Mouse (Mus musculus): ENCODE results near the gene Popdc2. TPM values are rescaled to one million over a fixed set of nuclear protein-coding genes. Genes with fewer than 3 reads are reported as not detected.

The Popdc2 gene
- polyA plus RNA-seq, 1 experiment: 6.5 TPM

DNA sequence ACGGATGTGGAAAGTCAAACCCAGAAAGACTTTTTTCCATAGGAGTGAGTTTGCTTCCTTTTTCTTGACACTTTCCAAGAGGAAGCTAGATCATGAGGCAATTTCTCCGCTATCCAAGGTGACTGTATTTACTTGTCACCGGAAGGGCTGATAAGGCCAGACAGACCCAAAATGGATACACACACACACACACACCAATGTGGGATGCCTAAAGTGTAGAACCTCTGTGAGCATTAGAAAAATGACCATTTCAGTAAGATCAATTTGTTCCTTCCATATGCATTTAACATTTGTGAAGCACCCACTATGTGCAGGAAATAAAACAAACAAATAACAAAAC lies 1.2 kb downstream of the Popdc2 start:
- Histone ChIP-seq H3K27ac (ENCODE audit: insufficient read depth, low read depth, low read length) (no peak overlapping the region), H3K27me3 (ENCODE audit: control insufficient read depth, insufficient read depth, low read length) (no peaks in the 10 kb centered on the region), H3K36me3 (ENCODE audit: control insufficient read depth, insufficient read depth, low read length) (no peaks in the 10 kb centered on the region), H3K4me3 (ENCODE audit: low read depth, low read length) (no peak overlapping the region), H3K4me1 (ENCODE audit: control insufficient read depth, insufficient read depth, insufficient read length, low read length) (peaks cover 3% of the 10 kb centered on the region; the same call in 1 of the 2 replicates)
- no peak for TF ChIP-seq CTCF (IDR thresholded peaks at IDR 0.05; ENCODE audit: extremely low read depth, insufficient read length, insufficient replicate concordance, low read depth, low read length)
- 64% methylated on average over 3 of the region's 3 CpGs for WGBS

DNA sequence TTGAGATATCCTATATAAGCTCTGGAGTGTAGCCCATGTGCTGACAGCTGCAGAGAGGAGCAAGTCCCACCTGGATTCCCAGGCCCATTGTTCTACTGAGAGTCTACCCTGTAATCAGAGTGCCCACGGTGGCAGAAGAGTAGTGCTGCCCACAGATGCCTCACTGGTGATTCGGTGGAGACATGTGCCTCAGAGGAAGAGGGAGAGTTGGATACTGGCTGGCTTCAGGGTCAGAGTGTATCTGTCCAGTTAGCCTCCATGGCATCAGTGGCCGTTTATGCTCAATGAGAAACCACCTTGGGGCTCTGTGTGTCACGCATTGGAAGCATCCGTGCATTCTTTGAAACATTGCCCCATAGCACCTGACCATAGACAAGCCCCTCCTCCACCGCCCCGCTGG lies 1.6 kb downstream of the Popdc2 start:
- H3K36me3 ChIP-seq (ENCODE audit: control insufficient read depth, insufficient read depth, low read length): no peaks in the 10 kb centered on the region
- peaks cover 3% of the 10 kb centered on the region; the same call in 1 of the 2 replicates for H3K4me1 ChIP-seq (ENCODE audit: control insufficient read depth, insufficient read depth, insufficient read length, low read length)
- peak overlapping the region; percentile 12; the same call in 1 of the 2 replicates for H3K4me3 ChIP-seq (ENCODE audit: low read depth, low read length)
- H3K27ac ChIP-seq (ENCODE audit: insufficient read depth, low read depth, low read length): no peak overlapping the region
- H3K27me3 ChIP-seq (ENCODE audit: control insufficient read depth, insufficient read depth, low read length): no peaks in the 10 kb centered on the region
- 71% methylated on average over 7 of the region's 7 CpGs for WGBS
- TF ChIP-seq POLR2A (IDR thresholded peaks at IDR 0.05; ENCODE audit: low read depth, low read length): no peak
- TF ChIP-seq CTCF (IDR thresholded peaks at IDR 0.05; ENCODE audit: extremely low read depth, insufficient read length, insufficient replicate concordance, low read depth, low read length): no peak

DNA sequence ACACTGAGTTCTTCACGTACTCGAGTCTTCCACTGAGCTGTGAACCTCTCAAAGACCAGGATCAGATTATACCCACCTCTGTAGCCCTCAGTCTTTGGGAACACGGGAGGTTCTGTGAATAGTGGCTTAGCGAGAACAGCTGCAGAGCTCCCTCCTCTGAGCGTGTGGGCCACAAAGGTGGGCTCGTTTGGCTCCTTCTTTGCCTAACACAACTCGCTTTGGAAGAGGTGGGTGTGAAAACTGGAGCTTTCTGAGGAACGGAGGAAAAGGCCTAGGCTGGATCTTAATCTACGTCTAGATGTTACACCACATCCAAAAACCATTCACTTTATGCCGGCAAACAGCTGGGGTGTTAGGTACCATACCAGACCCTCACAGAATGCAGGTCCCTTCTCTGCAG lies 3.4 kb downstream of the Popdc2 start:
- Histone ChIP-seq H3K4me1 (ENCODE audit: control insufficient read depth, insufficient read depth, insufficient read length, low read length) (peaks cover 3% of the 10 kb centered on the region; the same call in 1 of the 2 replicates), H3K27ac (ENCODE audit: insufficient read depth, low read depth, low read length) (no peak overlapping the region), H3K36me3 (ENCODE audit: control insufficient read depth, insufficient read depth, low read length) (no peaks in the 10 kb centered on the region), H3K4me3 (ENCODE audit: low read depth, low read length) (no peak overlapping the region), H3K27me3 (ENCODE audit: control insufficient read depth, insufficient read depth, low read length) (no peaks in the 10 kb centered on the region)
- TF ChIP-seq CTCF (IDR thresholded peaks at IDR 0.05; ENCODE audit: extremely low read depth, insufficient read length, insufficient replicate concordance, low read depth, low read length) (no peak), POLR2A (IDR thresholded peaks at IDR 0.05; ENCODE audit: low read depth, low read length) (no peak)
- WGBS: 86% methylated on average over 10 of the region's 10 CpGs

DNA sequence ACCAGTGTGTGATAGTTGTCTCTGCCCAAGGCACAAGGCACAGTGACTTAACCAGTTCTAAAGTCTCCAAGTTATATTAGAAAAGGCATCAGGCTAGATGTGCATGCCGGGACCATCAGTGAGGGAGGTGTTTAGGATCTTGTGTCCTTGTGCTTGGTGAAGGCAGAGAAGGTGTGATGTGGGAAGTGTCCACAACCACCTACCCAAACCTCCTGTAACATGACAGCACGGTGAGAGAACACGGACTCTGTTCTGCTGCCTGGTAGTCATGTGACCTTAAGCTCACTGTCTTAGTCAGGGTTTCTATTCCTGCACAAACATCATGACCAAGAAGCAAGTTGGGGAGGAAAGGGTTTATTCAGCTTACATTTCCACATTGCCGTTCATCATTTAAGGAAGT lies 4.2 kb downstream of the Popdc2 start:
- H3K27ac ChIP-seq (ENCODE audit: insufficient read depth, low read depth, low read length): no peak overlapping the region
- H3K4me1 ChIP-seq (ENCODE audit: control insufficient read depth, insufficient read depth, insufficient read length, low read length): peaks cover 3% of the 10 kb centered on the region; the same call in 1 of the 2 replicates
- H3K4me3 ChIP-seq (ENCODE audit: low read depth, low read length): no peak overlapping the region
- H3K36me3 ChIP-seq (ENCODE audit: control insufficient read depth, insufficient read depth, low read length): no peaks in the 10 kb centered on the region
- no peaks in the 10 kb centered on the region for H3K27me3 ChIP-seq (ENCODE audit: control insufficient read depth, insufficient read depth, low read length)
- 83% methylated on average over 4 of the region's 4 CpGs for WGBS
- TF ChIP-seq CTCF (IDR thresholded peaks at IDR 0.05; ENCODE audit: extremely low read depth, insufficient read length, insufficient replicate concordance, low read depth, low read length): no peak
- TF ChIP-seq POLR2A (IDR thresholded peaks at IDR 0.05; ENCODE audit: low read depth, low read length): no peak

DNA sequence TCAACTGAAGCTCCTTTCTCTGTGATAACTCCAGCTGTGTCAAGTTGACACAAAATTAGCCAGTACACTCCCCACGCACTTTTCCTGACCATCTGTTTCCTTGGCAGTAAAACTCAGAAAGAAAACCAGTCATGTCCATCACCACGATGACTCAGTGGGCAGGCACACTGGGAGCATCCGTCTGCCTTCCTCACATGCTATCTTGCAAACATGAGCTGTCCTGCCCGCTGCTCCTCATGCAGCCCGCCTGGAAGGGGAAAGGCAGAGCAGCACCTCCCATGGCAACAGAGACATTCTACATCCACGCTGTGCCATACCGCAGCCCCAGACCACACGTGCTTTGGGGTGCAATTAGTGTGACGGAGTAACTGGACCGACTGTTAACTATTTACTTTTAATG lies 6.3 kb downstream of the Popdc2 start:
- no peak overlapping the region for H3K27ac ChIP-seq (ENCODE audit: insufficient read depth, low read depth, low read length)
- TF ChIP-seq CTCF (IDR thresholded peaks at IDR 0.05; ENCODE audit: extremely low read depth, insufficient read length, insufficient replicate concordance, low read depth, low read length): no peak
- no peak for TF ChIP-seq POLR2A (IDR thresholded peaks at IDR 0.05; ENCODE audit: low read depth, low read length)
- no peaks in the 10 kb centered on the region for H3K27me3 ChIP-seq (ENCODE audit: control insufficient read depth, insufficient read depth, low read length)
- 50% methylated on average over 10 of the region's 10 CpGs for WGBS
- H3K4me3 ChIP-seq (ENCODE audit: low read depth, low read length): no peak overlapping the region
- H3K36me3 ChIP-seq (ENCODE audit: control insufficient read depth, insufficient read depth, low read length): no peaks in the 10 kb centered on the region
- no peaks in the 10 kb centered on the region; the same call in 1 of the 2 replicates for H3K4me1 ChIP-seq (ENCODE audit: control insufficient read depth, insufficient read depth, insufficient read length, low read length)

DNA sequence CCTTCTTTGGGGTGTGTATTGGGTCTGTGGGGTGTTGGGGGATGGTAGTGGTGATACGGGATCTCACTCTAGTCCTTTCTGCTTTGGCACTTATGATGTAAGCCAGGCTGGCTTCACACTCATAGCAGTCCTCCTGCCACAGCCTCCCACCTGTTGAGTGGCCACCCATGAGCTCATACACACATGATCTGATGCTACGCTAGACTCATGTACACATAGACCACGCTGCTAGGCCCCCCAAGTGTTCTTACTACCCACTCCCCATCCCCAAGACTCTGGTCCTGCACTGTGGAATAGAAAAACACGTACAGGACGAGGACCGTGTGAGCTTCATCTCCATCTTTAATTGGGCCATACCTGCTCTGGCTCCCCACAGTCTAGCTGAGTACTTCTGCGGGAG lies 7.0 kb downstream of the Popdc2 start:
- Histone ChIP-seq H3K36me3 (ENCODE audit: control insufficient read depth, insufficient read depth, low read length) (no peaks in the 10 kb centered on the region), H3K4me1 (ENCODE audit: control insufficient read depth, insufficient read depth, insufficient read length, low read length) (no peaks in the 10 kb centered on the region; the same call in 1 of the 2 replicates), H3K27ac (ENCODE audit: insufficient read depth, low read depth, low read length) (no peak overlapping the region), H3K4me3 (ENCODE audit: low read depth, low read length) (no peak overlapping the region), H3K27me3 (ENCODE audit: control insufficient read depth, insufficient read depth, low read length) (no peaks in the 10 kb centered on the region)
- no peak for TF ChIP-seq POLR2A (IDR thresholded peaks at IDR 0.05; ENCODE audit: low read depth, low read length)
- TF ChIP-seq CTCF (IDR thresholded peaks at IDR 0.05; ENCODE audit: extremely low read depth, insufficient read length, insufficient replicate concordance, low read depth, low read length): no peak
- WGBS: 81% methylated on average over 7 of the region's 7 CpGs

DNA sequence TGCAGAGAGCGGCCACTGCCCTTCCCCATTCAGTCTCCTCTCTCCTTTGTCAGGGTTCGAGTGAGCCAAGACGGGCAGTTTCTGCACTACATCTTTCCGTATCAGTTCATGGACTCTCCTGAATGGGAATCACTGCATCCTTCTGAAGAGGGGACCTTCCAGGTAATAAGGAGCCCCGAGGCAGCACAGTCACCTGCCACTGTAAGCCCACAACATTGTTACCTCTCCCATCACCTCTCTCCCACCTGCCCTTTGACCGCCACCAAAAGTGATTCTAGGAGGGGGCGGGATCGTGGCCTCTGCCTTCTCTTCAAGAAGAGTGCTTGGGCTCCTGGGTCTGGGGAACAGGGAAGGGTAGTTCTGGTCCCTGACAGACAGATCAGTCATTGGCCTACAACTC lies 7.4 kb downstream of the Popdc2 start:
- Histone ChIP-seq H3K36me3 (ENCODE audit: control insufficient read depth, insufficient read depth, low read length) (no peaks in the 10 kb centered on the region), H3K4me1 (ENCODE audit: control insufficient read depth, insufficient read depth, insufficient read length, low read length) (no peaks in the 10 kb centered on the region; the same call in 1 of the 2 replicates), H3K27ac (ENCODE audit: insufficient read depth, low read depth, low read length) (no peak overlapping the region), H3K4me3 (ENCODE audit: low read depth, low read length) (no peak overlapping the region), H3K27me3 (ENCODE audit: control insufficient read depth, insufficient read depth, low read length) (no peaks in the 10 kb centered on the region)
- TF ChIP-seq CTCF (IDR thresholded peaks at IDR 0.05; ENCODE audit: extremely low read depth, insufficient read length, insufficient replicate concordance, low read depth, low read length) (no peak), POLR2A (IDR thresholded peaks at IDR 0.05; ENCODE audit: low read depth, low read length) (no peak)
- WGBS: 80% methylated on average over 8 of the region's 8 CpGs
